Mouse (Mus musculus) megakaryocyte, embryonic 14.5 days (primary cell): ENCODE data around the gene Pecr.

Source experiments
- FLI1 ChIP-seq: IDR thresholded peaks from 2 replicates; pipeline ENCODE4 v1.6.1; 2012; ENCODE audit warnings: low read length, inconsistent platforms, mixed read lengths
- GATA1 ChIP-seq: IDR thresholded peaks from 3 replicates; pipeline ENCODE4 v1.6.1; 2012; ENCODE audit warnings: mixed read lengths, low read length, inconsistent platforms, borderline replicate concordance

GRCm38 (mm10) chr1:72263099-72263498, 21.0 kb downstream of the Pecr start:
- TF ChIP-seq GATA1, result no peak
- no peak for TF ChIP-seq FLI1
